29 mouse cellular contexts compared by ENCODE assay signal in genomic region chr10:70226608-70227007, GRCm38 (mm10). TPM values are rescaled to one million over a fixed set of nuclear protein-coding genes. Genes with fewer than 3 reads are reported as not detected.
DNase-seq lines count a peak whose midpoint lies in the region; ATAC-seq and TF ChIP-seq lines count a peak whose summit lies in the region.
"Had no signal": no experiment of that assay in that cellular context is flagged by ENCODE, and none has a peak within 500 bp of the region (broad histone marks: within the 10 kb centered on the region; RNA-seq: fewer than 3 reads in every experiment).

No protein-coding gene starts in this region.

- no peaks in the 10 kb centered on the region for H3K4me1 ChIP-seq in heart, embryonic 12.5 days (replicated peaks)
- peaks cover 7% of the 10 kb centered on the region; the same call in 1 of the 2 replicates for H3K4me1 ChIP-seq in lung, embryonic 14.5 days (ENCODE audit: insufficient read depth)
- peaks cover 7% of the 10 kb centered on the region for H3K4me1 ChIP-seq in lung, adult 2 months (ENCODE audit: control insufficient read depth, insufficient read depth, low read length)
- H3K4me1 ChIP-seq: forebrain, embryonic 13.5 days; heart, embryonic 15.5 days; hindbrain, embryonic 13.5 days; limb, embryonic 10.5 days; limb, embryonic 15.5 days; neural tube, embryonic 15.5 days had no signal

- H3K9me3 ChIP-seq in heart, embryonic 12.5 days (replicated peaks): no peaks in the 10 kb centered on the region
- H3K9me3 ChIP-seq in lung, embryonic 14.5 days (ENCODE audit: low read depth, low read length): no peaks in the 10 kb centered on the region
- H3K9me3 ChIP-seq: forebrain, embryonic 13.5 days; heart, embryonic 15.5 days; hindbrain, embryonic 13.5 days; limb, embryonic 10.5 days; limb, embryonic 15.5 days; neural tube, embryonic 15.5 days had no signal

- no peak overlapping the region for H3K9ac ChIP-seq in heart, embryonic 12.5 days
- H3K9ac ChIP-seq in lung, embryonic 14.5 days: no peak overlapping the region
- H3K9ac ChIP-seq: forebrain, embryonic 13.5 days; heart, embryonic 15.5 days; hindbrain, embryonic 13.5 days; limb, embryonic 15.5 days; liver, embryonic 14.5 days; neural tube, embryonic 15.5 days had no signal

- no peak overlapping the region for H3K4me3 ChIP-seq in heart, embryonic 12.5 days
- no peak overlapping the region for H3K4me3 ChIP-seq in lung, embryonic 14.5 days (ENCODE audit: low read depth, low read length)
- no peak overlapping the region for H3K4me3 ChIP-seq in lung, adult 2 months (replicated peaks; ENCODE audit: extremely low read depth, low read depth, low read length)
- H3K4me3 ChIP-seq: forebrain, embryonic 13.5 days; heart, adult 2 months; heart, embryonic 15.5 days; hindbrain, embryonic 13.5 days; limb, embryonic 10.5 days; limb, embryonic 15.5 days; neural tube, embryonic 15.5 days had no signal

- no peak for TF ChIP-seq POLR2A in lung, adult 2 months (IDR thresholded peaks at IDR 0.05; ENCODE audit: borderline replicate concordance, extremely low read depth, low read depth, low read length)

- no peaks in the 10 kb centered on the region for H3K36me3 ChIP-seq in heart, embryonic 12.5 days
- H3K36me3 ChIP-seq in lung, embryonic 14.5 days (ENCODE audit: insufficient read depth): no peaks in the 10 kb centered on the region
- H3K36me3 ChIP-seq: G1E; heart, embryonic 15.5 days; hindbrain, embryonic 13.5 days; limb, embryonic 10.5 days; limb, embryonic 15.5 days; neural tube, embryonic 15.5 days had no signal

- no peaks in the 10 kb centered on the region for H3K27me3 ChIP-seq in heart, embryonic 12.5 days (replicated peaks)
- no peaks in the 10 kb centered on the region for H3K27me3 ChIP-seq in lung, embryonic 14.5 days (ENCODE audit: insufficient read depth, low read length)
- H3K27me3 ChIP-seq: forebrain, embryonic 13.5 days; heart, embryonic 15.5 days; hindbrain, embryonic 13.5 days; limb, embryonic 15.5 days; neural tube, embryonic 15.5 days had no signal

- no peak for TF ChIP-seq CTCF in lung, embryonic 14.5 days (IDR thresholded peaks at IDR 0.05; ENCODE audit: low read depth)
- TF ChIP-seq CTCF in lung, adult 2 months (IDR thresholded peaks at IDR 0.05; ENCODE audit: insufficient read depth, low read length): no peak

- no peak overlapping the region for H3K4me2 ChIP-seq in heart, embryonic 12.5 days
- no peak overlapping the region for H3K4me2 ChIP-seq in lung, embryonic 14.5 days
- H3K4me2 ChIP-seq: forebrain, embryonic 13.5 days; heart, embryonic 15.5 days; hindbrain, embryonic 13.5 days; limb, embryonic 15.5 days; neural tube, embryonic 15.5 days had no signal

- H3K27ac ChIP-seq in heart, embryonic 12.5 days (ENCODE audit: poor library complexity, severe bottlenecking): no peak overlapping the region
- H3K27ac ChIP-seq in lung, embryonic 14.5 days (ENCODE audit: low read depth): no peak overlapping the region
- H3K27ac ChIP-seq: forebrain, embryonic 13.5 days; heart, embryonic 15.5 days; hindbrain, embryonic 13.5 days; limb, embryonic 10.5 days; limb, embryonic 15.5 days; liver, embryonic 14.5 days; macrophage; neural tube, embryonic 15.5 days had no signal

- no peak for ATAC-seq in heart, embryonic 12.5 days (ENCODE audit: insufficient number of reproducible peaks, low FRiP score)
- ATAC-seq in lung, embryonic 14.5 days (ENCODE audit: insufficient read depth): peak; percentile 77
- ATAC-seq: forebrain, embryonic 13.5 days; intestine, embryonic 16.5 days had no signal

- DNase-seq in heart, adult 11 months: peak; percentile 85
- DNase-seq in kidney, adult 8-10 months: peak; percentile 49 to 71
- DNase-seq in kidney, postnatal 10 days: no peak
- DNase-seq in lung, embryonic 14.5 days: peak; percentile 86
- no peak for DNase-seq in lung, adult 2 months
- DNase-seq in embryo, embryonic 9.5 days (ENCODE audit: extremely low spot score): no peak
- DNase-seq: adrenal gland, adult 8-10 months; cerebellum, adult 2 months; cerebellum, postnatal 25 days; gastrocnemius, postnatal 36 days; heart, adult 2 months; heart, postnatal 4 days; layer of hippocampus, adult 9-11 months; midbrain, embryonic 14.5 days; retina, postnatal 1 day; right cerebral cortex, postnatal 14 days; thymus, postnatal 4 days had no signal

RNA-seq across cellular contexts. Expression of gene Slc16a9, which starts 18.3 kb away (rescaled TPM):
- 0.82 and 0.98 TPM in 2 replicates for polyA plus RNA-seq in heart, embryonic 12.5 days (2016; fragmentation: Nextera tagmentation; extraction: Ambion mirVana)
- polyA plus RNA-seq in lung, embryonic 14.5 days (2014; fragmentation: Nextera tagmentation; extraction: Ambion mirVana): 6.3 and 6.9 TPM in 2 replicates
- polyA plus RNA-seq in lung, adult 2 months (2012; rRNA removed): 47.8 and 53.2 TPM in 2 replicates
- polyA plus RNA-seq: G1E had no signal

RNA-seq across cellular contexts. Expression of gene Mrln, which starts 22.1 kb away (rescaled TPM):
- 0.45 and 0.90 TPM in 2 replicates for polyA plus RNA-seq in heart, embryonic 12.5 days (2016; fragmentation: Nextera tagmentation; extraction: Ambion mirVana)
- polyA plus RNA-seq in lung, embryonic 14.5 days (2014; fragmentation: Nextera tagmentation; extraction: Ambion mirVana): 0.50 TPM in 1 of 2 replicates, not detected in the other
- polyA plus RNA-seq in lung, adult 2 months (2012; rRNA removed): 0.66 and 5.7 TPM in 2 replicates
- polyA plus RNA-seq: forebrain, embryonic 13.5 days; G1E; macrophage; midbrain, embryonic 14.5 days; small intestine, adult 2 months had no signal

Comparison
In these comparisons a context has a peak if more than half of its experiments do, and no peak if none do; other contexts are left out.
1. DNase-seq: peak in heart, adult 11 months (single experiment), kidney, adult 8-10 months (2 of 2) and lung, embryonic 14.5 days (single experiment); none in kidney, postnatal 10 days (single experiment), lung, adult 2 months (single experiment) and embryo, embryonic 9.5 days (single experiment).